Mouse (Mus musculus): ENCODE data around the gene Ergic1.

DNA sequence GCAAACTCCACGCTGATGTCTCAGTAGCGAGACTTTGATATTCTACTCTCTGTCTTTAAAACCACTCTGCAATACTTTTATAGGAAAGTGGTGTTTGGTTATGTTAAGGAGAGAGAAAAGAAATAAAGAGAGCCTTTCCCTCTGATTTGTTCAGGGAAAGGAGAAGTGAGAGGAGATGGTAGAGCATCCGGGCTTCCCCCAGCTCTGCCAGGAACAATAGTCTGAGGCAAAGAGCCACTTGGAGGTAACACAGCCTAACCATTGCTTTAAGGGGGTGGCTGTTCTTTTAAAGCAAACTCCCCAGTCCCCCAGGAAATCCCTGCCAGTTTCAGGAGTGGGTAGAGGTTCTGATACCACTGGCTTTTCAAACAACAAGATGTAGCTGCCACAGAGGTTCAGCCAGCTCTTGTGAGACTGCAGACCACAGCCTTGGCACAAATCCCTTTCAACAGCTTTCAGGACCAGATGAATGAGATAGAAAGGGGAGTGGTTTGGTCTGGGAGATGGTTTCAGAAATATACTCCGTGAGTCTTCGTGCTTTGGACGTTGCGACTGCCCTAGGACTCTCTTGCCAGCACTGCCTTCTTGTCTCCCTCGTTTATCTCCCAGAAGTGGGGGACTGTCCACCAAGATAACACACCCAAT lies 16.8 kb upstream of the Ergic1 start:
- TF ChIP-seq CTCF (IDR thresholded peaks at IDR 0.05; ENCODE audit: low read depth) (no peak), EP300 (IDR thresholded peaks at IDR 0.05; ENCODE audit: low read depth) (no peak)

All from liver, postnatal 0 days (tissue).